Mouse (Mus musculus): ENCODE results near the gene Slc17a7. TPM values are rescaled to one million over a fixed set of nuclear protein-coding genes. Genes with fewer than 3 reads are reported as not detected.

Gene Slc17a7
- polyA plus RNA-seq, 2 experiments, result 0.18 to 0.58 TPM

- Histone ChIP-seq H3K4me1 (ENCODE audit: control insufficient read depth, insufficient read depth, low read length) (no peaks in the 10 kb centered on the region), H3K9ac (ENCODE audit: low read depth, low read length, severe bottlenecking) (no peak within 1 kb of the TSS), H3K4me2 (replicated peaks; ENCODE audit: low read depth, low read length, severe bottlenecking) (no peak within 1 kb of the TSS), H3K36me3 (ENCODE audit: control insufficient read depth, insufficient read depth, low read length) (no peaks in the 10 kb centered on the region), H3K27ac (replicated peaks; ENCODE audit: low read depth, low read length) (no peak within 1 kb of the TSS), H3K4me3 (replicated peaks; ENCODE audit: low read length) (no peak within 1 kb of the TSS), H3K27me3 (ENCODE audit: control insufficient read depth, insufficient read depth, low read length) (peaks cover 95% of the 10 kb centered on the region), H3K9me3 (ENCODE audit: control insufficient read depth, low read length) (no peaks in the 10 kb centered on the region)
- DNase-seq (ENCODE audit: low spot score) (no peak), ATAC-seq (ENCODE audit: low FRiP score, low read depth) (no peak)
- TF ChIP-seq POLR2A (IDR thresholded peaks at IDR 0.05; ENCODE audit: borderline replicate concordance, extremely low read depth, insufficient read depth, insufficient read length), result no peak
- 24% methylated on average over 7 of the region's 7 CpGs for WGBS
Measured at GRCm38 (mm10) chr7:45179469-45179868, 15.7 kb downstream of the Slc17a7 start, which contains the start of gene Gfy. Gene Gfy (minus strand): TSS chr7:45179569.

- Histone ChIP-seq H3K9ac (ENCODE audit: low read depth, low read length, severe bottlenecking) (no peak within 1 kb of the TSS), H3K36me3 (ENCODE audit: control insufficient read depth, insufficient read depth, low read length) (no peaks in the 10 kb centered on the region), H3K27me3 (ENCODE audit: control insufficient read depth, insufficient read depth, low read length) (peaks cover 80% of the 10 kb centered on the region), H3K4me1 (ENCODE audit: control insufficient read depth, insufficient read depth, low read length) (no peaks in the 10 kb centered on the region), H3K27ac (replicated peaks; ENCODE audit: low read depth, low read length) (no peak within 1 kb of the TSS), H3K4me3 (replicated peaks; ENCODE audit: low read length) (no peak within 1 kb of the TSS), H3K4me2 (replicated peaks; ENCODE audit: low read depth, low read length, severe bottlenecking) (0 out of 2 replicates have a peak within 1 kb of the TSS, but pooled peaks have one; percentile 3), H3K9me3 (ENCODE audit: control insufficient read depth, low read length) (no peaks in the 10 kb centered on the region)
- no peak for TF ChIP-seq POLR2A (IDR thresholded peaks at IDR 0.05; ENCODE audit: borderline replicate concordance, extremely low read depth, insufficient read depth, insufficient read length)
- no peak for DNase-seq (ENCODE audit: low spot score)
- WGBS, result 10% methylated on average over 18 of the region's 20 CpGs
- no peak for ATAC-seq (ENCODE audit: low FRiP score, low read depth)
Measured at GRCm38 (mm10) chr7:45180896-45181477, 17.2 kb downstream of the Slc17a7 start, which contains the start of gene Pth2. Gene Pth2 (plus strand): TSS chr7:45180995.

- no peak for ATAC-seq (ENCODE audit: low FRiP score, low read depth)
- H3K4me3 ChIP-seq (replicated peaks; ENCODE audit: low read length), result no peak overlapping the region
Measured at GRCm38 (mm10) chr7:45181540-45181939, 17.8 kb downstream of the Slc17a7 start.

GRCm38 (mm10) chr7:45182199-45182601, 18.5 kb downstream of the Slc17a7 start:
- H3K4me1 ChIP-seq (ENCODE audit: control insufficient read depth, insufficient read depth, low read length), result no peaks in the 10 kb centered on the region
- H3K36me3 ChIP-seq (ENCODE audit: control insufficient read depth, insufficient read depth, low read length), result no peaks in the 10 kb centered on the region
- no peak for TF ChIP-seq POLR2A (IDR thresholded peaks at IDR 0.05; ENCODE audit: borderline replicate concordance, extremely low read depth, insufficient read depth, insufficient read length)
- peak overlapping the region; percentile 40 for H3K4me2 ChIP-seq (replicated peaks; ENCODE audit: low read depth, low read length, severe bottlenecking)
- H3K4me3 ChIP-seq (replicated peaks; ENCODE audit: low read length), result peak overlapping the region; percentile 10
- WGBS, result 0% methylated on average over 34 of the region's 34 CpGs
- ATAC-seq (ENCODE audit: low FRiP score, low read depth) (peak; percentile 93), DNase-seq (ENCODE audit: low spot score) (peak; percentile 91)
- H3K27me3 ChIP-seq (ENCODE audit: control insufficient read depth, insufficient read depth, low read length), result peaks cover 68% of the 10 kb centered on the region
- H3K27ac ChIP-seq (replicated peaks; ENCODE audit: low read depth, low read length), result no peak overlapping the region
- H3K9ac ChIP-seq (ENCODE audit: low read depth, low read length, severe bottlenecking), result no peak overlapping the region
- no peaks in the 10 kb centered on the region for H3K9me3 ChIP-seq (ENCODE audit: control insufficient read depth, low read length)

More at GRCm38 (mm10) chr7:45181540-45181939, 17.8 kb downstream of the Slc17a7 start:
- no peaks in the 10 kb centered on the region for H3K9me3 ChIP-seq (ENCODE audit: control insufficient read depth, low read length)
- no peaks in the 10 kb centered on the region for H3K36me3 ChIP-seq (ENCODE audit: control insufficient read depth, insufficient read depth, low read length)
- H3K9ac ChIP-seq (ENCODE audit: low read depth, low read length, severe bottlenecking), result no peak overlapping the region
- 8% methylated on average over 24 of the region's 35 CpGs for WGBS
- no peaks in the 10 kb centered on the region for H3K4me1 ChIP-seq (ENCODE audit: control insufficient read depth, insufficient read depth, low read length)
- peaks cover 75% of the 10 kb centered on the region for H3K27me3 ChIP-seq (ENCODE audit: control insufficient read depth, insufficient read depth, low read length)
- DNase-seq (ENCODE audit: low spot score), result no peak
- TF ChIP-seq POLR2A (IDR thresholded peaks at IDR 0.05; ENCODE audit: borderline replicate concordance, extremely low read depth, insufficient read depth, insufficient read length), result no peak
- H3K4me2 ChIP-seq (replicated peaks; ENCODE audit: low read depth, low read length, severe bottlenecking), result 0 out of 2 replicates have a peak overlapping the region, but pooled peaks have one; percentile 3
- no peak overlapping the region for H3K27ac ChIP-seq (replicated peaks; ENCODE audit: low read depth, low read length)

- DNase-seq (ENCODE audit: low spot score) (no peak), ATAC-seq (ENCODE audit: low FRiP score, low read depth) (peak; percentile 7; the same call in 1 of the 2 replicates)
- WGBS, result 20% methylated on average over 11 of the region's 11 CpGs
- TF ChIP-seq POLR2A (IDR thresholded peaks at IDR 0.05; ENCODE audit: borderline replicate concordance, extremely low read depth, insufficient read depth, insufficient read length), result no peak
- Histone ChIP-seq H3K4me1 (ENCODE audit: control insufficient read depth, insufficient read depth, low read length) (no peaks in the 10 kb centered on the region), H3K4me3 (replicated peaks; ENCODE audit: low read length) (peak overlapping the region; percentile 10), H3K27me3 (ENCODE audit: control insufficient read depth, insufficient read depth, low read length) (peaks cover 64% of the 10 kb centered on the region), H3K9ac (ENCODE audit: low read depth, low read length, severe bottlenecking) (no peak overlapping the region), H3K27ac (replicated peaks; ENCODE audit: low read depth, low read length) (no peak overlapping the region), H3K9me3 (ENCODE audit: control insufficient read depth, low read length) (no peaks in the 10 kb centered on the region), H3K36me3 (ENCODE audit: control insufficient read depth, insufficient read depth, low read length) (no peaks in the 10 kb centered on the region), H3K4me2 (replicated peaks; ENCODE audit: low read depth, low read length, severe bottlenecking) (peak overlapping the region; percentile 40)
Measured at GRCm38 (mm10) chr7:45182606-45183005, 18.9 kb downstream of the Slc17a7 start.
